Mouse (Mus musculus): ENCODE measurements at regions not wholly inside any gene's neighbourhood (a gene's known extent, or its start where the extent isn't known, plus 50 kb on each side); places are given as distances from the start of the nearest gene placed in this dataset.

DNA sequence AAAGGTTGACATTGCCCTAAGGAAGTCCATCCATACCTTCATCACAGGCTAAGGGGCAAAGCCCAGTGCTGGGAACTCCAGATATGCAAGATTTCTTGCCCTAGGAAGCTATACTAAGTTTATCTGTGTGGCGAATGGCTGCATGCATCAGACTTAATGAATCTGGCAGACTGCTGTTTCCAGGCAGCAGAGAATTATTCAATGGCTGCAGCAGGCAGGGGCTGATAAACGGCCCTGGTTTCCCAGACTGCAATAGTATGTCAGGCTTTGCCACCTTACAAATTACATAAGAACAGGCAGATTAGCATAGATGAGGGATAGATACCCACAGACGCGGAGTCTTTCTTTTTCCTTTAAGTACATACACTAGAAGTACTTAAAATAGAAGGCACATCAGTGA, 350.2 kb downstream of the Tmem114 start:
- TF ChIP-seq USF1 (IDR thresholded peaks at IDR 0.05; ENCODE audit: low read depth): no peak
- TF ChIP-seq MAX (IDR thresholded peaks at IDR 0.05; ENCODE audit: low read depth): no peak
- TF ChIP-seq E2F4 (IDR thresholded peaks at IDR 0.05; ENCODE audit: insufficient read depth): no peak

All from myocyte (in vitro differentiated cells).